Mouse (Mus musculus) cerebellum, adult 2 months (tissue): ENCODE data around the gene Spata18.

ENCODE experiments used
- CTCF ChIP-seq: fragments of 200-500 bp; IDR thresholded peaks from 2 replicates; pipeline ENCODE4 v1.5.1; 2011; ENCODE audit warnings: low read depth, mild to moderate bottlenecking, control low read depth, low read length, moderate library complexity, borderline replicate concordance; ENCODE audit not compliant: insufficient read depth
- POLR2A ChIP-seq: fragments of 200-500 bp; IDR thresholded peaks from 2 replicates; pipeline ENCODE4 v1.6.1; 2011; ENCODE audit warnings: low read length, control low read depth, borderline replicate concordance; ENCODE audit not compliant: insufficient read depth

- no peak for TF ChIP-seq CTCF
- no peak for TF ChIP-seq POLR2A
These were observed 24.3 kb upstream of the Spata18 start for GRCm38 (mm10) chr5:73626842-73627241.
